ENCODE assay signal across 17 mouse cellular contexts in the genomic region with DNA sequence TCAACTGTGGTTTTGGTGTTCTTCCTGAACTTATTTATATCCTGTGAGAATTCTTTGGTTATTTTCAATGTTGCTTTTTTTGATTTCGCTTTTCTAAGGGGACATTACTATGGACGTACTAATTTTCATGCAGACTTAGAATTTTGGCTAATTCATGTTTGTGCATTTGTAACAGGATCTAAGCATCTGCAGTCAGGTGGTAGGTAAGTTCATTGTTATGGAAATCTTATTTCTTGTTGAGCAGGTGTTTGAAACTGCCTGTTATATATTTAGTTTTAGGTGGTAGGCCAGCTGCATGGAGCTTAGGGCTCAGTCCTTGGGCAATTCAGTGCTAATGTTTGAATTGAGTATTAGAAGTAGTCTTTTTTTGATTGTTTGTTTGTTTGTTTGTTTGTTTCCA. TPM values are rescaled to one million over a fixed set of nuclear protein-coding genes. Genes with fewer than 3 reads are reported as not detected.
"Had no signal": no experiment of that assay in that cellular context is flagged by ENCODE, and none has a peak within 500 bp of the region (broad histone marks: within the 10 kb centered on the region; RNA-seq: fewer than 3 reads in every experiment).

No protein-coding gene starts in this region.

- H3K27me3 ChIP-seq: liver, embryonic 13.5 days; liver, embryonic 15.5 days; lung, embryonic 15.5 days; megakaryocyte, embryonic 14.5 days; midbrain, embryonic 13.5 days; midbrain, embryonic 15.5 days; neural tube, embryonic 12.5 days had no signal

- H3K4me3 ChIP-seq: liver, embryonic 13.5 days; liver, embryonic 15.5 days; lung, embryonic 15.5 days; megakaryocyte, embryonic 14.5 days; midbrain, embryonic 13.5 days; midbrain, embryonic 15.5 days; neural tube, embryonic 12.5 days had no signal

- DNase-seq: liver, embryonic 13.5 days; liver, postnatal 0 days; lung, adult 2 months; lung, postnatal 14 days; lung, postnatal 36 days; right cerebral cortex, postnatal 14 days; thymus, postnatal 25 days had no signal

- H3K4me1 ChIP-seq: liver, embryonic 13.5 days; liver, embryonic 15.5 days; lung, embryonic 15.5 days; midbrain, embryonic 13.5 days; midbrain, embryonic 15.5 days; neural tube, embryonic 12.5 days had no signal

- H3K27ac ChIP-seq: liver, embryonic 13.5 days; liver, embryonic 15.5 days; lung, embryonic 15.5 days; macrophage; midbrain, embryonic 13.5 days; midbrain, embryonic 15.5 days; neural tube, embryonic 12.5 days had no signal

- H3K36me3 ChIP-seq: liver, embryonic 13.5 days; liver, embryonic 15.5 days; lung, embryonic 15.5 days; midbrain, embryonic 13.5 days; midbrain, embryonic 15.5 days; neural tube, embryonic 12.5 days had no signal

- H3K9ac ChIP-seq: liver, embryonic 13.5 days; liver, embryonic 15.5 days; liver, postnatal 0 days; lung, embryonic 15.5 days; midbrain, embryonic 13.5 days; midbrain, embryonic 15.5 days; neural tube, embryonic 12.5 days had no signal

RNA-seq across cellular contexts. Expression of gene Clec2d, which starts 13.0 kb away (rescaled TPM):
- polyA plus RNA-seq: midbrain, embryonic 11.5 days; midbrain, embryonic 15.5 days; midbrain, postnatal 0 days; neural tube, embryonic 12.5 days; neural tube, embryonic 14.5 days had no signal
